Mouse (Mus musculus) cerebellum, postnatal 14 days (tissue): ENCODE results near the gene Car10.
A peak's percentile ranks its signal among the peaks of the same experiment; 100 is the strongest.

Experiments
- DNase-seq, 2 experiments: peaks; one replicate each; pipeline ENCODE4 v3.0.0; 2021; ENCODE audit warnings: mixed read lengths in 2 of 2

Gene Car10

GRCm38 (mm10) chr11:93501671-93502070, 403.8 kb downstream of the Car10 start:
- DNase-seq: peak in 1 of 2 experiments; percentile 37

DNA sequence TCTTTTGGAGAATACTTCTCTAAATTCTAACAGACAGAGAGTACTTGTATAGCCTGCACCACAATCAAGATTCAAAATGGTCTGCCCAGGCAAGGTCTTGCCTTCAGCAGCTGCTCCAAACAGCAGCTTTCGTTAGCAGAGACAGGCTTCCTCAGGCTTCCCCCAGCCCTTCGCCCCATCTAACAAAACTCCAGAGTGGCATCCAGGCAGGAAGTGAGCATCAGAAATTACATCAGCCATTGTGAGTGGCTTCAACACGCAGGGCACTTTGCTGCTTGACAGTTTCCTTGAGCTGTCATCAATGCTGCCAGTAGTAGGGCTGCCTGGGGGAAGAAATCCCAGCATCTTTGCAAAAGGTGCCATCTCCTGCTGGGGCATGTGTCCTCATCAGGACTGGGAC, 405.0 kb downstream of the Car10 start:
- no peak for DNase-seq

DNA sequence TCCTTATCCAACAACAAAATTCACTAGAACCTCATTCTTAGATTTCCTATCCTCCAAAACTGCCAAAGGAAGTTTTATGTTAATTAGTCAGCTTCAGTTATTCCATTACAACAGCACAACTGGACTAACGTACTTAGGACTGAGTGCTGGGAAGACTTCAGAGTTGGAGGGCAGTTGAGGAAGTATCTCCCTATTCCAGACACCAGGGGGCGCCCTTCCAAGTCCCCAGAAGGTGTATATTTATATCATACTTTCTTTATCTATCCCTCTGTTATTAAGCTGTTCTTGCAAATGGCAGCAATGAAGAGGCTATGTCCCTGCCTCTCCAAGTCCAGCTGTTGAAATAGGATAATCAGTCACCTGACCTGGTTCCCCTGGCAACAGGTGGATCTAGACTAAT, 405.6 kb downstream of the Car10 start:
- DNase-seq: peak in 1 of 2 experiments; percentile 32

GRCm38 (mm10) chr11:93509527-93510235, 411.9 kb downstream of the Car10 start:
- peak; percentile 53 to 68 for DNase-seq

DNA sequence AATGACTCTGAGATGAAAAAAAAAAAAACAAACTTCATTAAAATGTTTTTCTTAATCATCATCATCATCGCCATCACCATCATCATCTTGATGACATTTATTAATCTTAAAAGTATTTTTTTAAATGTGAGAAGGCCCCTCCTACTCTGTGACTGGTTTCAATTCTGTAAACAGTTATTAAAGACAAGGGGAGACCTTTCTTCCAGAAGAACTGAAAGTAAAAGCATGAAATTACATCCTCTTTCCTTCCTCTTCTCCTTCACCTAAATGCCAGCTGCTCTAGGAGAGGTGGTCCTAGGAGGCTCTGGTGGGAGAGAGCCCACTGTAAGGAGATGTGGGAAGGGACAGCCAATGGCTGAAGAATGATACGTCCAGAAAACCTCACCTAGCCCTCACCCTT, 415.0 kb downstream of the Car10 start:
- DNase-seq: no peak

DNA sequence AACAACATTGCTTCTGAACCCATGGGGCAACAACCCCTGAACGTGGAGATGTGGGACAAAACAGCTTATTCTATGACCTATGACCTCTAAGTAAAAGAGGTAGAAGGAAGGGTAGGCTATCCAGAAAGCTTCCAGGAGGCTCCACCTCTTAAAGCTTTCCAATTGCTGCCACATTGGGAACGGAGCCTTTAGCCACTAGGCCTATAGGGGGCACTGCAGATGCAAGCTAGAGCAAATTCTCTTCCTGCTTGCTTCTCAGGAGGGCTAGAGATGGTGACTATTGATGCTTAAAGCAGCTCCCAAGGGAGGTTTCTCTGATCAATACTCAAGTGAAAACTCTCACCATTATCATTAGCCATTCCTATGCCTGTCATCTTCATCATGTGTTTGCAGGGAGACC, 416.6 kb downstream of the Car10 start:
- peak in 1 of 2 experiments; percentile 43 for DNase-seq

DNA sequence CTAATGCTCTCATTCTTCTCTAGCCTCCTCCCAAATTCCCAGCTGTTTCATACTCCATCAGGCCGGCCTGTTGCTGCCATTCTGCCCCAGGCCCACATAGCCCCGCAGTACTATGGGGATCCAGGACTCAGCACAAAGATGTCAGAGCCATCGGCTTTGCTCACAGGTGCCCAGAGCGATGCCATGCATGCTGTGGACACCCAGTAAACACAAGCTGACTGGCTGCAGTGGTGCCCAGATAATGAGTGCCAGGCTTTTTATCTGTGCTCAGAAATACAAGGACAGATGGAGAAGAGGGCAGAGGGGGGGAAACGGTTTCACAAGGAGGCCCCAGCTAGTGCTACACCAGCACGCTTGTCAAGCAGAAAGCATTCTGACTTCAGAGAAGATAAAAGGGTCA, 417.7 kb downstream of the Car10 start:
- DNase-seq: peak; percentile 72 to 85

GRCm38 (mm10) chr11:93516216-93516615, 418.4 kb downstream of the Car10 start:
- peak; percentile 13 to 33 for DNase-seq

GRCm38 (mm10) chr11:93516946-93517345, 419.1 kb downstream of the Car10 start:
- no peak for DNase-seq

DNA sequence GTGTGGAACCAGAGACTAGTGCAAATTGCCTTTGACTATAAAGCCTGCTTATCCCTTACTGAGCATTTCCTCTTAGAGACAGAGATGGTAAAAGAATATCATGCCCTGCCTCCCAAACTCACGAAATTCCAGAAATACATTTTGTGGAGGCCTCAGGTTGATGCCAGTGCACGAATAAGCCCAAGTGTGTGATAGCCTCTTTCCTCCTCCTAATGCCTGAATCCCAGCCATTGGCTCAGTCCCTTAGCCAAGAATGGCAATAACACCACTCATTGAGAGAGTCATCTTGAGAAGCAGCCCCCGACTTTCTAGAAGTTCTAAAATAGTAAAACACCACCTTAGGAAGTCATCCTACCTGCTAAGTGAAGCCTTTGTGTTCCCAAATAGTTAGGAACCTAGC, 424.7 kb downstream of the Car10 start:
- no peak for DNase-seq

DNA sequence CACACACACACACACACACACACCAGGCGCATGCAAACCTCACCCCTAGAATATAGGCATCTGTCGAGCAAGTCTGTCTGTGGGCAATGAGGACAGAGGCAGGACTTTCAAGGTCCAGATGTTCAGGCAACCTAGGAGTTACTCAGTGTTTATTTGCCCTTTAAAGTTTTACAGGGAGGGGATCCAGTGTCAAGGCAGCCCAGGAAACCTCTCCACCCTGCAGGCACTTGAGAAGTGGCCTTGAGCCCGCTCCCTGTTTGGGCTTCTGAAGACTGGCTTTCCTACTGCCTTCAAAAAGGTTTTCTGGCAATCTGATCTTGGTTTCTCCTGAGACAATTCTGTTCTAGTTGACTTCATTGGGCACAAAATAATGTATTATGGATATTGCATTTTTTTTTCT, 428.1 kb downstream of the Car10 start:
- no peak for DNase-seq

DNA sequence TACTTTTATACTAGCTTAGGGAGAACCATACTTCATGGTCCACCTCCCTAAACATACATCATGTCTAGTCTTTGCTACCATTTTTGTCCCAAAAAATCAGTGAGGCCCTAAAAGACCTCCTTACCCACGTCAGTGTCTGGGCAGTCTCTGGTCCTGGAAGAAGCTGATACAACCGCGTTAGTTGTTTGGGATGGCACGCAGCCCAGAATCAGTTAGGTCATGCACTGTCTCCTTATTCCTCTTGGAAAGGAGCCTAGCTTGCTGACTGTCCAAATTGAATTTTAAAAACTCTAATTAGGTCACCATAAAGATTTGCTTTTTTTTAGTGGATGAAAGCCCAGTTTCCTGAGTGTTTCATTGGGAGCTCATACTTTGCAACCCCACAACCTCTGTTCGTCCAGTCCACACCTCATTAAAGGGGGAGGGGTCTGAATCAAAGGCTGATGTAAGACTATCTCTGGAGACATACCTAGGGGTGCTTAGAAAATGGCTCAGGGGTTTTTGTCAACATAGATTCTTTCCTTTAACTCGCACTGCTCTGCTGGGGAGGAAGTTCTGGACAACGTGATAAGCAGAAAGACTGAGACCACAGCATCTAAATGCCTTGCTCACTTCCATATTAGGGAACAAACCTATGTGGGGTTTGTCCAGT, 433.3 kb downstream of the Car10 start:
- peak; percentile 85 for DNase-seq

GRCm38 (mm10) chr11:93536244-93536643, 438.4 kb downstream of the Car10 start:
- DNase-seq: no peak

DNA sequence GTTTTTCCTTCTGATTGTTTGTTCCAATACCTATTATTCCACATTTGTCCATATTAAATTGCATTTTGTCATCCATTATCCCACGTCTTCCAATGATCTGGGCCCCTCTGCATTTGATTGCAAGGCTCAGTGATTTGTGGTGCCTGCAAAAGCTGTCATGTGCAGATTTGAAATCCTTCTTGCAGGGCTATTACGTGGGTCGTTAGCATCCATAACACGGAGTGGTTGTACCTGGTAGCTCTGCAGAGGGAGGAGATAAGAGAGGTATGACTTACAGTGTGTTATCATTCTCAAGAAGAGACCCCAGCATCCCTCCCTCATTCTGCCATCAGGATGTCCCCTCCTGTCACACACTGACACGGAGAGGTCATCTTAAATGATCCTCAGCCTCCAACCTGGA, 451.1 kb downstream of the Car10 start:
- no peak for DNase-seq

GRCm38 (mm10) chr11:93550908-93551307, 453.1 kb downstream of the Car10 start:
- peak; percentile 75 to 79 for DNase-seq

DNA sequence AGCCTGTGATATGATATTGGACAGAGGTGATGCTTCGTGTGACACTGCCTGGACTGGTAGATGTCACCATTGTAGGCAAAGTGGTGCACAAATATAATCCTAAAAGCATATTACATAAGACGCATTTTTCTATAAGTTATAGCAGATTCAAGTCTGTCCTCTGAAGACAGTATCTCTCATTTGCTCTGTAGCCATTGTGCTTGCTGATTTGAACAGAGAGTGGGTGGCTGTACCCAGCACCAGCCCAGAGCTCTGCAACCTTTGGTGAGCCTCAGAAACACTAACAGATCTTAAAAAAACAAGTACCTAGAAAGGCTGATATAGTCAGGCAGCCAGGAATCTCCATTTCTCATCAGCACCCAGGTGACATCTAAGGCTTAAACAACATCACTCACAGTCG, 461.3 kb downstream of the Car10 start:
- no peak for DNase-seq

DNA sequence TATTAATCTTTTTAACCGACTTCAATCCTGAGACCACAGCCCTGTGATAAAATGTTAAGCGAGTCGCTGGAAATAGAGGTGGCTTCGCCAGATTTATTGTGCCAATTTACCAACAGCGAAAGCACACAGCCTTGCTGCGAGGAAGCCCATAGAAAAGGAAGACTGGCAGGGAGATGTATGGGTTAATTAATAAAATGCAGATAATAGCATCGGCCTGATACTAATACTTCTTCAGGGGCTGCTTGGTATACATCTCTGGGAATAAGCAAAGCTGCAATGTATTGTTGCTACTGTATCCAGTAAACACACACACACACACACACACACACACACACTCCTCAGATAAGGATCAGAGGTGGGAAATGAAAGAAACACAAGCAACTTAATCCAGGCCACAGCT, 462.7 kb downstream of the Car10 start:
- DNase-seq: no peak

DNA sequence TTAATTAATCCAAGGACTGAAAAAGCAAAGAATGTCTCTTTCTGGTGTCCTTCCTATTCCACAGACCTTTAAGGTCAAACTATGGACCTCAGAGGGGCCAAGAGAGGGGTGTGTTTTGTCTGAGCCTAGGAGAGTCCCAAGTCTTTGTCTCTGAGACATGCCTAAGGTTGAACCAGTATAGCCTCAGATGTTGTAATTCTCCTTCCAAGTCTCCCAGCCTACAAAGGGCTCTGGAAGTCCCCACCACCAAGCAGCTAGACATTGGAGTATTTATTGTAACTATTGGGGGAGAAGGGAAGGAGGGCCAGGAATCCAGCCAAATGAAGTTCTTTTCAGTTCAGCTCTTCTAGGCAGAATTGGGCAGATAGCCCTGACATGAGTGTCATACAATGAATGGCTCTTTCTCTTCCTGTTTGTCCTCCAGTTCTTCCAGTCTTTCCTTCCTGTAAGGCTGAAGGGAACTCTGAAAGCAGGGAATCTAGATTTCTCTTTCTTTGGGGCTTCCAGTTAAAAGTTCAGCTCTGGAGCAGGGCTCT, 464.6 kb downstream of the Car10 start:
- no peak for DNase-seq

GRCm38 (mm10) chr11:93565756-93566155, 467.9 kb downstream of the Car10 start:
- peak; percentile 46 to 72 for DNase-seq

GRCm38 (mm10) chr11:93571917-93572641, 474.3 kb downstream of the Car10 start:
- DNase-seq: no peak

- peak; percentile 40 to 63 for DNase-seq
These were observed 479.6 kb downstream of the Car10 start for GRCm38 (mm10) chr11:93577441-93577840.

GRCm38 (mm10) chr11:93579626-93580025, 481.8 kb downstream of the Car10 start:
- DNase-seq: peak; percentile 50 to 58

GRCm38 (mm10) chr11:93581326-93581725, 483.5 kb downstream of the Car10 start:
- no peak for DNase-seq

GRCm38 (mm10) chr11:93587788-93588187, 490.0 kb downstream of the Car10 start:
- DNase-seq: no peak
